ENCODE assay signal across 8 mouse cellular contexts in the genomic region with DNA sequence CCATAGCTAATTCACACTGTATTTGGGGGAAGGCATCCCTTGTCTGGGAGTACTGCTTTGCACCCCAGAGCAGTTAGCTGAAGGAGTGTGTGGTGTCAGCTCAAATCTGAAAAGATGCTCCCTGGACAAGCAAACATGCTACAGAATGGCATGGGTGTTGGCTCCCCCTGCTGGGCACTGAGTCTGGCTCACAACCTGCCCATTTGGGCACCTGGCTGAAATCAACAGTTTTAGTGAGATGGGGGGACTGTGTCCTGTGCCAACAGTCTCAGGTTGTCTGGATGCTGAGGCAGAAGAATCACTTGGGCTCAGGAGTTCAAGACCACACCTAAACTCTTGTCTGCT. TPM values are rescaled to one million over a fixed set of nuclear protein-coding genes. Genes with fewer than 3 reads are reported as not detected.
DNase-seq lines count a peak whose midpoint lies in the region; ATAC-seq and TF ChIP-seq lines count a peak whose summit lies in the region.

No protein-coding gene starts in this region.

- H3K36me3 ChIP-seq in hindbrain, embryonic 12.5 days = no peaks in the 10 kb centered on the region

- peak; percentile 52 for ATAC-seq in hindbrain, embryonic 12.5 days (ENCODE audit: low FRiP score)

- H3K27ac ChIP-seq in bone marrow, adult 2 months (ENCODE audit: control insufficient read depth, insufficient read depth, low read depth, low read length, poor library complexity) = no peak overlapping the region
- no peak overlapping the region for H3K27ac ChIP-seq in embryonic fibroblast, embryonic 13.5 days (ENCODE audit: insufficient read depth, low read length)
- no peak overlapping the region for H3K27ac ChIP-seq in hindbrain, embryonic 12.5 days

- no peak for TF ChIP-seq POLR2A in bone marrow, adult 2 months (IDR thresholded peaks at IDR 0.05; ENCODE audit: borderline replicate concordance, control insufficient read depth, low read depth, low read length)
- TF ChIP-seq POLR2A in embryonic fibroblast, embryonic 13.5 days (IDR thresholded peaks at IDR 0.05; ENCODE audit: low read depth, low read length) = no peak

- peak overlapping the region; percentile 46 for H3K4me2 ChIP-seq in hindbrain, embryonic 12.5 days (replicated peaks)

- TF ChIP-seq CTCF in bone marrow, adult 2 months (IDR thresholded peaks at IDR 0.05; ENCODE audit: control insufficient read depth, insufficient read depth, low read length) = peak; percentile 98
- TF ChIP-seq CTCF in embryonic fibroblast, embryonic 13.5 days (IDR thresholded peaks at IDR 0.05; ENCODE audit: borderline replicate concordance, insufficient read depth, low read length) = peak; percentile 77

- peak; percentile 82 for DNase-seq in ES-CJ7 (ENCODE audit: low read depth, low spot score)
- DNase-seq in layer of hippocampus, postnatal 10 days (ENCODE audit: low spot score in 2 of 2) = peak; percentile 79 to 84
- DNase-seq in lung, postnatal 14 days = peak; percentile 76
- DNase-seq in retina, postnatal 1 day = peak; percentile 76
- DNase-seq in thymus, postnatal 36 days = peak; percentile 56 to 65

- H3K4me3 ChIP-seq in bone marrow, adult 2 months (replicated peaks; ENCODE audit: control insufficient read depth, low read depth, low read length) = no peak overlapping the region
- no peak overlapping the region for H3K4me3 ChIP-seq in embryonic fibroblast, embryonic 13.5 days (ENCODE audit: insufficient read depth, low read length)
- H3K4me3 ChIP-seq in hindbrain, embryonic 12.5 days = no peak overlapping the region

- H3K27me3 ChIP-seq in hindbrain, embryonic 12.5 days = no peaks in the 10 kb centered on the region

- H3K9ac ChIP-seq in hindbrain, embryonic 12.5 days = no peak overlapping the region

- no peaks in the 10 kb centered on the region for H3K9me3 ChIP-seq in hindbrain, embryonic 12.5 days (replicated peaks)

- H3K4me1 ChIP-seq in bone marrow, adult 2 months (ENCODE audit: control insufficient read depth, insufficient read depth, low read length) = no peaks in the 10 kb centered on the region; the same call in 1 of the 2 replicates
- no peaks in the 10 kb centered on the region for H3K4me1 ChIP-seq in embryonic fibroblast, embryonic 13.5 days (ENCODE audit: control insufficient read depth, insufficient read depth, low read length)
- no peaks in the 10 kb centered on the region for H3K4me1 ChIP-seq in hindbrain, embryonic 12.5 days

RNA-seq across cellular contexts. Expression of gene Ffar1, which starts 2.1 kb away (rescaled TPM):
- 2.1 and 4.9 TPM in 2 replicates for polyA plus RNA-seq in bone marrow, adult 2 months (2011; ENCODE audit: insufficient read depth, insufficient read length, low replicate concordance, missing spikeins)
- not detected in 2 replicates for polyA plus RNA-seq in embryonic fibroblast, embryonic 13.5 days (2011; ENCODE audit: insufficient read length, low read depth, missing spikeins)
- polyA plus RNA-seq in hindbrain, embryonic 12.5 days (2016; fragmentation: Nextera tagmentation; extraction: Ambion mirVana) = not detected in 2 replicates
- not detected for total RNA-seq in layer of hippocampus, postnatal 10 days (2021)

RNA-seq across cellular contexts. Expression of gene Ffar3, which starts 3.3 kb away (rescaled TPM):
- not detected in 2 replicates for polyA plus RNA-seq in bone marrow, adult 2 months (2011; ENCODE audit: insufficient read depth, insufficient read length, low replicate concordance, missing spikeins)
- not detected in 2 replicates for polyA plus RNA-seq in embryonic fibroblast, embryonic 13.5 days (2011; ENCODE audit: insufficient read length, low read depth, missing spikeins)
- polyA plus RNA-seq in hindbrain, embryonic 12.5 days (2016; fragmentation: Nextera tagmentation; extraction: Ambion mirVana) = not detected in 2 replicates
- not detected for total RNA-seq in layer of hippocampus, postnatal 10 days (2021)

RNA-seq across cellular contexts. Expression of gene Cd22, which starts 20.9 kb away (rescaled TPM):
- polyA plus RNA-seq in bone marrow, adult 2 months (2011; ENCODE audit: insufficient read depth, insufficient read length, low replicate concordance, missing spikeins) = 24.0 and 59.4 TPM in 2 replicates
- polyA plus RNA-seq in embryonic fibroblast, embryonic 13.5 days (2011; ENCODE audit: insufficient read length, low read depth, missing spikeins) = not detected in 2 replicates
- not detected in 2 replicates for polyA plus RNA-seq in hindbrain, embryonic 12.5 days (2016; fragmentation: Nextera tagmentation; extraction: Ambion mirVana)
- not detected for total RNA-seq in layer of hippocampus, postnatal 10 days (2021)

RNA-seq across cellular contexts. Expression of gene Ffar2, which starts 35.7 kb away (rescaled TPM):
- 3.6 and 18.3 TPM in 2 replicates for polyA plus RNA-seq in bone marrow, adult 2 months (2011; ENCODE audit: insufficient read depth, insufficient read length, low replicate concordance, missing spikeins)
- not detected in 2 replicates for polyA plus RNA-seq in embryonic fibroblast, embryonic 13.5 days (2011; ENCODE audit: insufficient read length, low read depth, missing spikeins)
- not detected in 2 replicates for polyA plus RNA-seq in hindbrain, embryonic 12.5 days (2016; fragmentation: Nextera tagmentation; extraction: Ambion mirVana)
- total RNA-seq in layer of hippocampus, postnatal 10 days (2021) = under 1 TPM in 1 of 2 experiments, not detected in 1; 0.25 TPM

RNA-seq across cellular contexts. Expression of gene Mag, which starts 55.4 kb away (rescaled TPM):
- polyA plus RNA-seq in bone marrow, adult 2 months (2011; ENCODE audit: insufficient read depth, insufficient read length, low replicate concordance, missing spikeins) = 1.1 and 7.2 TPM in 2 replicates
- not detected in 2 replicates for polyA plus RNA-seq in embryonic fibroblast, embryonic 13.5 days (2011; ENCODE audit: insufficient read length, low read depth, missing spikeins)
- 0.56 and 0.61 TPM in 2 replicates for polyA plus RNA-seq in hindbrain, embryonic 12.5 days (2016; fragmentation: Nextera tagmentation; extraction: Ambion mirVana)
- 10 to 100 TPM; 25.3 to 30.7 TPM for total RNA-seq in layer of hippocampus, postnatal 10 days (2021)

Comparison
In these comparisons a context has a peak if more than half of its experiments do, and no peak if none do; other contexts are left out.
1. RNA of gene Cd22, which starts 20.9 kb away (polyA plus RNA-seq): 24.0 to 59.4 TPM in bone marrow, adult 2 months; not detected in embryonic fibroblast, embryonic 13.5 days and not detected in hindbrain, embryonic 12.5 days; every median in the first group is over 10 times any median in the second.
2. Peak in every context shown above with its lines, with median percentiles within 50 percentile points of each other: DNase-seq.